Mouse (Mus musculus): Measurements from ENCODE around the gene Sbf1. TPM values are rescaled to one million over a fixed set of nuclear protein-coding genes. Genes with fewer than 3 reads are reported as not detected.

Sbf1 gene
- polyA plus RNA-seq, 1 experiment from 2014 or later, result 81.8 TPM

DNA sequence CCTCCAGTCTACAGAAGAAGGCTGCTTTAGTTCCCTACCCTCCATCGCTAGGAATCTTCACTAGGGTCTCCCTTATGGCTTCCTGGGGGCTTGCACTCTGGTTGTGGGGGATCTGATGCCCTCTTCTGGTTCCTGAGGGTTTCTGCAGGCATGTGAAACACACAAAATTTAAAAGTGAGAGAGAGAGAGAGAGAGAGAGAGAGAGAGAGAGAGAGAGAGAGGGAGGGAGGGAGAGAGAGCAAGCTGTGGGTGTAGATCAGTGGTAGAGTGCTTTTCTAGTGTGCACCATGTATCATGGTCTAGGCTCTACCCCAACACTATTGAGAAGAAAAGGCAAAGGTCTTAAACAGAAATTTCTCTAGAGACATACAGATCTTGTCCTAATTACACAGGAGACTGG is 26.6 kb upstream of the Sbf1 start:
- H3K9ac ChIP-seq, result no peak overlapping the region
- H3K27ac ChIP-seq (replicated peaks), result no peak overlapping the region
- no peak overlapping the region for H3K4me2 ChIP-seq
- H3K4me1 ChIP-seq (replicated peaks), result no peaks in the 10 kb centered on the region
- WGBS, result 45% methylated on average over 1 of the region's 1 CpGs
- no peaks in the 10 kb centered on the region for H3K36me3 ChIP-seq
- no peaks in the 10 kb centered on the region for H3K27me3 ChIP-seq
- no peak overlapping the region for H3K4me3 ChIP-seq
- no peak for ATAC-seq (ENCODE audit: low read depth)
- H3K9me3 ChIP-seq, result no peaks in the 10 kb centered on the region

DNA sequence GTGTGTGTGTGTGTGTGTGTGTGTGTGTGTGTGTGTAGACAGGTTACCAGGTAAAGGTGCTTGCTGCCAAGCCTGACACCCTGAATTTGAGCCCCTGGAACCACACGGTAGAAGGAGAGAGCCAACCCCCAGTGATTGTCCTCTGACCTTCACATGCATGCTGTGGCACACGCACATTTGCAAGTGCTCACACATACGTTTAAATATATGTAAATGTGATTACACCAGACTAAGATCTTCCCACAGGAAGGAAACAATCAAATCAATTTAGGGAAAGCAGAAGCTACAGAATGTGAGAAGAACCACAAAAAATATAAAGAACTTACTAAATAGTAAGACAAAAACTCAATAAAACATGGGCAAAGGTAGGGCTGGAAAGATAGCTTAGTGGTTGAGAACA is 25.0 kb upstream of the Sbf1 start:
- Histone ChIP-seq H3K9ac (no peak overlapping the region), H3K36me3 (no peaks in the 10 kb centered on the region), H3K27me3 (no peaks in the 10 kb centered on the region), H3K4me2 (no peak overlapping the region), H3K27ac (replicated peaks) (no peak overlapping the region), H3K4me1 (replicated peaks) (no peaks in the 10 kb centered on the region), H3K4me3 (no peak overlapping the region), H3K9me3 (no peaks in the 10 kb centered on the region)
- no peak for ATAC-seq (ENCODE audit: low read depth)
- WGBS, result 86% methylated on average over 3 of the region's 3 CpGs

DNA sequence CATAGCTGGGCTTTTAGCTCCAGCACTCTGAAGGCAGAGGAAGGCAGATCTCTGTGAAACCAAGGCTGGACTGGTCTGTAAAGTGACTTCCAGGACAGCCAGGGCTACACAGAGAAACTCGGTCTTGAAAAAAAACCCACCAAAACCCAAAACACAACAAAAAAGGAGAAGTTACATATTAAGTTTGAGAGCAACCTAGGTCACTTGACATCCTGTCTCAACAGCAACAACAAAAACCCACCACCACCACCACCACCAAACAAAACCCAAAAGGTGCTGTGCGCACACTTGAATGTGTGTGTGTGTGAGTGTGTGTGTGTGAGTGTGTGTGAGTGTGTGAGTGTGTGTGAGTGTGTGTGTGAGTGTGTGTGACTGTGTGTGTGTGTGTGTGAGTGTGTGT is 24.6 kb upstream of the Sbf1 start:
- no peak for ATAC-seq (ENCODE audit: low read depth)
- 88% methylated on average over 2 of the region's 2 CpGs for WGBS

DNA sequence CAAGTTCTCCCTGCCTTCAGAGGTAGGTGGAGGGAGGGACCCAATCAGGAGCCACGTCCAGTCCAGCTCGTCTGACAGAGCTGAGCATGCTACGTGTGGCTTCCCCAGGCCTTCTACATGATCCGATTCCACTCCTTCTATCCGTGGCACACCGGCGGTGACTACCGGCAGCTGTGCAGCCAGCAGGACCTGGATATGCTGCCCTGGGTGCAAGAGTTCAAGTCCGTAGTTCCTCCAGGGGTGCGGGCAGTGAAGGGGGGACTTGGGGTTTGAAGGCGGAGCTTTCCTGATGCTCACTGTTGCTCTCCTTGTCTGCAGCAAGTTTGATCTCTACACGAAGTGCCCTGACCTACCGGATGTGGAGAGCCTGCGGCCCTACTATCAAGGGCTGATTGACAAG is 21.3 kb upstream of the Sbf1 start:
- Histone ChIP-seq H3K27me3 (no peaks in the 10 kb centered on the region), H3K9me3 (no peaks in the 10 kb centered on the region), H3K27ac (replicated peaks) (no peak overlapping the region), H3K4me3 (no peak overlapping the region), H3K9ac (no peak overlapping the region), H3K4me2 (no peak overlapping the region), H3K36me3 (no peaks in the 10 kb centered on the region), H3K4me1 (replicated peaks) (no peaks in the 10 kb centered on the region)
- no peak for ATAC-seq (ENCODE audit: low read depth)
- WGBS, result 89% methylated on average over 14 of the region's 14 CpGs

More for the DNA sequence above, 24.6 kb upstream of the Sbf1 start:
- H3K4me2 ChIP-seq, result no peak overlapping the region
- H3K9me3 ChIP-seq, result no peaks in the 10 kb centered on the region
- H3K9ac ChIP-seq, result no peak overlapping the region
- H3K36me3 ChIP-seq, result no peaks in the 10 kb centered on the region
- H3K27ac ChIP-seq (replicated peaks), result no peak overlapping the region
- no peaks in the 10 kb centered on the region for H3K4me1 ChIP-seq (replicated peaks)
- H3K27me3 ChIP-seq, result no peaks in the 10 kb centered on the region
- no peak overlapping the region for H3K4me3 ChIP-seq

DNA sequence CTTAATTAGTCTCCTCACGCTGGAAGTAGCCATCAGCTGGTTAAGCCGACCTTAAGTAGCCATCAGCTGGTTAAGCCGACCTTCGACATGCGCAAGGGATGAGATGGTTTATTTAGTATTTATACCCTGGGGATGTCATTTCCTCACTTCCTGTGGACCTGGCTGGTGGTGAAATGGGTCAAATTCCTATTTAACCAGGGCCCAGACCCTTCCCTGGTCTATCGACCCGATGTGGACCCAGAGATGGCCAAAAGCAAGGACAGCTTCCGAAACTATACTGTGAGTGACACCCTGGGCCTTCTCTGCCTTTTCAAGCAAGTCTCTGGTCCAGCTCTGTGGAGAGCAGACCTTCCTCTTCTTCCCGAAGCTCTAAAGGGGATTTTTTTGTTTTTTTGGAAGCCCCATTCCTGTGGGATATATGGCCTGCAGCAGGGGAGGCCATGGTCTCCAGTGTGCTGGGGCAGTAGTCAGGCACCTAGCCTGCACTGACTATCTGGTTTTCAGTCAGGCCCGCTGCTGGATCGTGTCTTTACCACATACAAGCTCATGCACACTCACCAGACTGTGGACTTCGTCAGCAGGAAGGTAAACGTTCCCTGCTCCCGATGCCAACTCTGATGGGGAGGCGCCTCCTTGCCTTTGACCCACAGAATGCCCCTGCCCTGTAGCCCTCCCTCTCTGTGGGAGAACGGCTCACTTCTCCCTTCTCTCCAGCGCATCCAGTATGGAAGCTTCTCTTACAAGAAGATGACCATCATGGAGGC is 19.8 kb upstream of the Sbf1 start:
- 85% methylated on average over 17 of the region's 17 CpGs for WGBS
- no peak for ATAC-seq (ENCODE audit: low read depth)
- Histone ChIP-seq H3K4me2 (no peak overlapping the region), H3K4me1 (replicated peaks) (no peaks in the 10 kb centered on the region), H3K4me3 (no peak overlapping the region), H3K36me3 (no peaks in the 10 kb centered on the region), H3K9me3 (no peaks in the 10 kb centered on the region), H3K9ac (no peak overlapping the region), H3K27me3 (no peaks in the 10 kb centered on the region), H3K27ac (replicated peaks) (no peak overlapping the region)

DNA sequence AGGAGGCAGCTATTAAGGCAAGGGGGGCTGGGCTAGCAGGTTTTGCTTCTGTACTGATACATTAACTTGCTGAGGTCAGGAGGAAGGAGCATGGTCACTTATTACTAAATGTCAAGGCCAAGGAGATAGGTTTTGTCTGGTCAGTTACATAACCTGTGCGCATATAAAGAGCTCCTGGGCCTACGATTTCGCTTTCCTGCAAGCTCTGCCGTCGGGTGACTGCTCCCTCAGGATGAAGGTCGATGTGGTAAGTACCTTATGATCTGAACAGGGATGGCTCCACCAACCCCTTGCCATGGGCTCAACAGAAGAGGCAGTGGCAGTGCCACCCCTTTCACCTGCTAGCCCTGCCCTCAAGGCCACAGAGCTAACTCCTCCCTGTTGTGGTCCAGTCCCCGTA is 19.2 kb upstream of the Sbf1 start, which contains the start of gene Miox:
TSS of gene Miox (plus strand) at position 128 of the 400 bp plus-strand sequence.
- H3K27me3 ChIP-seq, result no peaks in the 10 kb centered on the region
- 84% methylated on average over 7 of the region's 7 CpGs for WGBS

DNA sequence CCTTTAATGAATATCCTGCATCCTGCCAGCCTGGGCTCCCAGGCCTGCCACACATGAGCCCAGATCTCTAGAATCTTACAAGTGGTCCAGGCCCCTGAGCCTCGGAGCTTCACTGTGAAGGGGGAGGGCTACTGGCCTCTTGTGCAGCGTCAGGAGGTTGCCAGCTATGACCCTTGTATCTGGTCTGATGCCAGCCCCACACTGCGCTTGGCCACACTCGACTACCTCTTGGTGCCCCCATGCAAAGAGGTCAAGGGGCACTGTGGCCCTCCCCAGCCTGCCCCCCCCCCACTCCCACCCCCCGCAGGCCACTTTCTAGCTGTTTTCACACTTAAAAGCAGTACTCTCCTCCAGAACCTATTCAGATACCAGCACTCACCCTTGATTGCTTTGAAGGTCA is 11.3 kb upstream of the Sbf1 start:
- Histone ChIP-seq H3K4me3 (no peak overlapping the region), H3K27ac (replicated peaks) (no peak overlapping the region), H3K27me3 (peaks cover 14% of the 10 kb centered on the region), H3K9ac (no peak overlapping the region), H3K4me2 (no peak overlapping the region), H3K9me3 (no peaks in the 10 kb centered on the region), H3K36me3 (no peaks in the 10 kb centered on the region), H3K4me1 (replicated peaks) (peaks cover 7% of the 10 kb centered on the region; the same call in 1 of the 2 replicates)
- ATAC-seq (ENCODE audit: low read depth), result no peak
- WGBS, result 65% methylated on average over 5 of the region's 5 CpGs

More for the DNA sequence above, 19.2 kb upstream of the Sbf1 start, which contains the start of gene Miox:
- no peaks in the 10 kb centered on the region for H3K4me1 ChIP-seq (replicated peaks)
- H3K36me3 ChIP-seq, result no peaks in the 10 kb centered on the region
- H3K9ac ChIP-seq, result no peak within 1 kb of the TSS
- H3K4me2 ChIP-seq, result no peak within 1 kb of the TSS
- ATAC-seq (ENCODE audit: low read depth), result no peak
- H3K9me3 ChIP-seq, result no peaks in the 10 kb centered on the region
- no peak within 1 kb of the TSS for H3K4me3 ChIP-seq
- H3K27ac ChIP-seq (replicated peaks), result no peak within 1 kb of the TSS

DNA sequence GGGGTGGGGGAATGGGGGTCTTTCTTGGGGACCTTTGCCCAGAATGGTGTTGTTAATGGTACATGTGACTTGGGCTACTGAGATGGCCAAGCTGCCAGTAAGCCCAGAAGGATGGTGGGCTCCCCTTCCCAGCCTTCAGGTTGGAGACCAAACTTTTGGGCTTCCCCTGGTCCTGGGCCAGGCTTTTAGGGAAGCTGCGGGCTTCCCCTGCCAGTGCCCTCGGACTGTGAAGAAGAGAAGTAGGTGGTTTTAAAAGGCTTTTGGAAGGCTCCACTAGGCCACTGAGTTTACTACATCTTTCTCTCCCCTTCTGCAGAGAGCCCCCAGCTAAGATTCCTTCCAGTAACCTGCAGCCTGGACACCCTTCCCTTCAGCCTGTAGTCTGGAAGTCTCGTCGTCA is 8.5 kb upstream of the Sbf1 start:
- Histone ChIP-seq H3K27me3 (peaks cover 14% of the 10 kb centered on the region), H3K4me2 (no peak overlapping the region), H3K9ac (no peak overlapping the region), H3K4me3 (no peak overlapping the region), H3K4me1 (replicated peaks) (peaks cover 7% of the 10 kb centered on the region; the same call in 1 of the 2 replicates), H3K36me3 (no peaks in the 10 kb centered on the region), H3K27ac (replicated peaks) (no peak overlapping the region), H3K9me3 (no peaks in the 10 kb centered on the region)
- 91% methylated on average over 4 of the region's 4 CpGs for WGBS
- no peak for ATAC-seq (ENCODE audit: low read depth)

DNA sequence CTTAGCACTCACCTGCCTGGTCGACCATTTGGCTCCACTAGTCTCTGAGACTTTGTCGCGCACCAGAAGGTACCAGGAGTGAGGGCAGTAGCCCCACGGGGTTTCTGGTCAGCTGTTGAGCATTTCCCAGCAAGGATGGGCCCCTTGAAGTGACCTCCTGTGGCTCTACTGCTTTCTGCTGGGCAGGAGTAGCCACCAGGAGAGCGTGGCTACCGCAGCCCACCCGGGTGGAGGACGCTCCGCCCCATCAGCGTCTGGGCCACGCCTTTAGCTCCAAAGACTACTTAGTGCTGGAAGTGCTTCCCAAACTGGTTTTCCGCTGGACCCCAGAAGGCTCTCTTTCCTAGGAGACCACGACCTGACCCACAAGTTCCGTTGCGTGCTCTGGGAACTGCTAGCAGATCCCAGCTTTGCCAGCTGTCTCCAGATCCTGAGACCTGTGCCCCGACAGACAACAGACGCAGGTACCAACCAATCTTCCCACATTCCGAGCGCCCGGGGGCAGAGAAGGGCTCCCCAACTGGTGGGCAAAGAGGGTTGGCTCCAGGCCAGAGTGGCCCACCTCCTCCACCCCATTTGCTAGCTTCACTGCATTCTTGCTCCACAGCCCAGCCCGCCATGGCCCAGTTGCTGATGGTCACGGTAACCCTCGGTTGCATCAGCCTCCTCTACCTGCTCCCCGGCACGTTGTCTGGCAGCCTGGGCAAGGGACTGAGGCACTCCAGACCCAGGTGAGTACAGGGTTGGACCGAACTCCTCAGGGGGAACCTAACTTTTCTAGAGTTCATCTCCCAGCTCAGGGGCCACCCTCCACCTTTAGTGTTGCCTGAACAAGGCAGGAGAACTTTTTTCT is 7.8 kb upstream of the Sbf1 start, which contains the start of gene Adm2:
TSS of gene Adm2 (plus strand) at position 51 of the 853 bp plus-strand sequence.
- WGBS, result 9% methylated on average over 26 of the region's 26 CpGs
- Histone ChIP-seq H3K9ac (peak within 1 kb of the TSS; percentile 22; the same call in 1 of the 2 replicates), H3K4me1 (replicated peaks) (peaks cover 7% of the 10 kb centered on the region; the same call in 1 of the 2 replicates), H3K4me3 (peak within 1 kb of the TSS; percentile 8; the same call in 1 of the 2 replicates), H3K36me3 (no peaks in the 10 kb centered on the region), H3K9me3 (no peaks in the 10 kb centered on the region), H3K27me3 (peaks cover 14% of the 10 kb centered on the region), H3K27ac (replicated peaks) (no peak within 1 kb of the TSS), H3K4me2 (peak within 1 kb of the TSS; percentile 28)
- no peak for ATAC-seq (ENCODE audit: low read depth)

DNA sequence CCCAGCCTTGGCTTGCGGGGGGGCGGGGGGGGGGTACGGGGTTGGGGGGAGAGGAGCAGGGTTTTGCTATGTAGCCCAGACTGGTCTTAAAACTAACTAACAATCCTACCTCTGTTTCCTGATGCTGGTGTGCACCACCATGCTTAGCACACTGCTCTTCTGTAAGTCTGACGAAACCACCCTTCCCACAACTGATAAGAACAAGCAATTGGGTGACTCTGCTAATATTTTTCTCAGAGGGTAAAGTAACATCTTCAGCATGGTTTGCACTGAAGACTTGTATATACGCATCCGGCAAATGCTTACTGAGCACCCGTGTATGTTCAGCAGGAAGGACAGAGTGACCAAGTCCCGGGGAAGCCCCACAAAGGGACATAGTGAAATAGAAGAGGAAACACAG is 6.2 kb upstream of the Sbf1 start:
- no peak for ATAC-seq (ENCODE audit: low read depth)
- Histone ChIP-seq H3K9ac (no peak overlapping the region), H3K4me1 (replicated peaks) (peaks cover 7% of the 10 kb centered on the region; the same call in 1 of the 2 replicates), H3K27me3 (peaks cover 14% of the 10 kb centered on the region), H3K9me3 (no peaks in the 10 kb centered on the region), H3K4me2 (no peak overlapping the region), H3K4me3 (no peak overlapping the region), H3K27ac (replicated peaks) (no peak overlapping the region), H3K36me3 (no peaks in the 10 kb centered on the region)
- 82% methylated on average over 8 of the region's 8 CpGs for WGBS

DNA sequence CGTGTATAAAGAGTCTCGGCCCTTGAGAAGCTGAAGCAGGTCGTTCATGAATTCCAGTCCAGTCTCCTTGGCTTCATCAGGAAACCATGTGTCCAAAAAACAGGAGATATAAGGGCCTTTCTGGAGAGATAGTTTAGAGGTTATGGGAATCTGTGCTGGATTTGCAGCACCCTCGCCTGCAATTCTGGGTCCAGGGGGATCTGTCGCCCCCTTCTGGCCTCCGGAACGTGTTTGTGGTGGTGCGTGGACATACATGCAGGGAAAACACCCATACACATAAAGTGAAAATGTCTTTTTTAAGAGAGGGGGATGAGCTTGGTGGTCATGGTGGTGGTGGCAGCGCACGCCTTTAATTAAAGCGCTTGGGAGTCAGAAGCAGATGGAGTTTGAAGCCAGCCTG is 1.0 kb upstream of the Sbf1 start:
- Histone ChIP-seq H3K27me3 (no peaks in the 10 kb centered on the region), H3K9ac (no peak overlapping the region), H3K9me3 (no peaks in the 10 kb centered on the region), H3K27ac (replicated peaks) (no peak overlapping the region), H3K4me2 (no peak overlapping the region), H3K4me1 (replicated peaks) (peaks cover 39% of the 10 kb centered on the region), H3K4me3 (peak overlapping the region; percentile 98; the same call in 1 of the 2 replicates), H3K36me3 (no peaks in the 10 kb centered on the region)
- 70% methylated on average over 11 of the region's 11 CpGs for WGBS
- no peak for ATAC-seq (ENCODE audit: low read depth)

DNA sequence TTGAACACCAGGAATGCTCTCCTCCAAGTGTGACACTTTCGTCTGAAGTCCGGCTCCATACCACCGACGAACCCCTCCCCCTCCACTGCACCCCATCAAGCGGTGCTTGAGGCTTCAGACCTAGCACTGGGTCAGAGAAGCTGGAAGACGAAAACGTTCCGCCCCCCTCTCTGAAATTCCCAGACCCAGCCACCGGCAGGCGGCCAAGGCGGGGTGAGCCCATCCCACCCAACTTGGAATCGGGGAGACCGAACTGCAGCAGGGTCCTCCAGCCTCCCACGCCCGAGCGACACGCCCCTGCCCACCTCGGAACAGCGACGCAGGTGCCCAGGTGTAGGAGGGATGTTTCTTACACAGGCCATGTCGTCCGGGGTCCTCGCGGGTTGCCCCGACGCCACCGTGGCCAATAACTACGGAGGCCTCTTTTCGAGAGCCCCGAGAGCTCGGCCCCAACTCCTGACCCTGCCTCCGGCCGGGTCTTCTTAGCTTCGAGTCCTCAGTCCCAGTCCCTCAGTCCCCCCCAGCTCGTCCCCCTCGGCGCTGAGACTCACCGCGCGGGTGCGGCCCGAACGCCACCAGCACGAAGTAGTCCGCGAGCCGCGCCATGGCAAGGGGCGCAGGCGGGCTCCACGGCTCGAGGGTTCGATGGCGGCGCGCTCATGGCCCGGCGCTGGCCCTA is 461 bp downstream of the Sbf1 start:
- H3K36me3 ChIP-seq, result no peaks in the 10 kb centered on the region
- no peaks in the 10 kb centered on the region for H3K9me3 ChIP-seq
- peaks cover 54% of the 10 kb centered on the region for H3K4me1 ChIP-seq (replicated peaks)
- under 1% methylated on average over 58 of the region's 58 CpGs for WGBS
- H3K4me3 ChIP-seq, result peak overlapping the region; percentile 98
- no peaks in the 10 kb centered on the region for H3K27me3 ChIP-seq
- H3K4me2 ChIP-seq, result peak overlapping the region; percentile 94
- peak; percentile 65 for ATAC-seq (ENCODE audit: low read depth)
- H3K27ac ChIP-seq (replicated peaks), result peak overlapping the region; percentile 68; the same call in 1 of the 2 replicates
- peak overlapping the region; percentile 90 for H3K9ac ChIP-seq
